Mouse (Mus musculus) myocyte (in vitro differentiated cells): Measurements from ENCODE around the gene Afg1l. TPM values are rescaled to one million over a fixed set of nuclear protein-coding genes. Genes with fewer than 3 reads are reported as not detected.
A peak's percentile ranks its signal among the peaks of the same experiment; 100 is the strongest.

Experiments
- H3K27me3 ChIP-seq: one replicate; pipeline ENCODE4 v1.6.1; 2011; ENCODE audit not compliant: control insufficient read depth, insufficient read depth, insufficient read length
- H3K36me3 ChIP-seq: one replicate; pipeline ENCODE4 v1.6.1; 2011; ENCODE audit not compliant: control insufficient read depth, insufficient read depth
- H3K4me2 ChIP-seq: one replicate; pipeline ENCODE4 v1.6.1; 2011; ENCODE audit warnings: low read depth, control low read depth
- H3K4me3 ChIP-seq: one replicate; pipeline ENCODE4 v1.5.1; 2011; ENCODE audit warnings: mild to moderate bottlenecking, control low read depth, moderate library complexity
- H3K79me2 ChIP-seq: one replicate; pipeline ENCODE4 v1.6.1; 2011; ENCODE audit not compliant: control insufficient read depth, insufficient read depth
- H3ac ChIP-seq: one replicate; pipeline ENCODE4 v1.6.1; 2011; ENCODE audit not compliant: control insufficient read depth, insufficient read length
- CEBPB ChIP-seq: IDR thresholded peaks from 2 replicates; pipeline ENCODE4 v1.6.1; 2011; ENCODE audit warnings: mild to moderate bottlenecking, moderate library complexity; ENCODE audit not compliant: poor library complexity, insufficient read depth, severe bottlenecking
- E2F4 ChIP-seq: IDR thresholded peaks from one replicate; pipeline ENCODE4 v1.6.1; 2011; ENCODE audit warnings: mild to moderate bottlenecking, control low read depth, moderate library complexity; ENCODE audit not compliant: insufficient read depth
- MAX ChIP-seq: IDR thresholded peaks from one replicate; pipeline ENCODE4 v1.6.1; 2011; ENCODE audit warnings: low read depth, mild to moderate bottlenecking, control low read depth
- MYOD1 ChIP-seq, 3 experiments: IDR thresholded peaks; one replicate each; pipeline ENCODE4 v1.6.1; 2011; ENCODE audit warnings: control low read depth in 2 of 3, low read depth in 2 of 3, mild to moderate bottlenecking in 2 of 3, moderate library complexity in 1 of 3; ENCODE audit not compliant: insufficient read length in 2 of 3, control insufficient read depth in 1 of 3
- MYOG ChIP-seq, 3 experiments: IDR thresholded peaks; one replicate each; pipeline ENCODE4 v1.6.1; 2011; ENCODE audit warnings: control low read depth in 2 of 3, low read depth in 2 of 3, mild to moderate bottlenecking in 2 of 3; ENCODE audit not compliant: insufficient read length in 2 of 3, control insufficient read depth in 1 of 3, insufficient read depth in 1 of 3
- POLR2A ChIP-seq: IDR thresholded peaks from one replicate; pipeline ENCODE4 v1.6.1; 2011; ENCODE audit warnings: low read depth, mild to moderate bottlenecking, control low read depth, moderate library complexity; ENCODE audit not compliant: insufficient read length
- POLR2AphosphoS2 ChIP-seq: IDR thresholded peaks from one replicate; pipeline ENCODE4 v1.6.1; 2011; ENCODE audit warnings: low read depth, control low read depth; ENCODE audit not compliant: insufficient read length
- REST ChIP-seq: IDR thresholded peaks from one replicate; pipeline ENCODE4 v1.6.1; 2011; ENCODE audit warnings: mild to moderate bottlenecking, control low read depth, moderate library complexity; ENCODE audit not compliant: insufficient read depth, insufficient read length
- SRF ChIP-seq: IDR thresholded peaks from one replicate; pipeline ENCODE4 v1.6.1; 2011; ENCODE audit warnings: low read depth; ENCODE audit not compliant: control insufficient read depth, insufficient read length
- TCF12 ChIP-seq: IDR thresholded peaks from one replicate; pipeline ENCODE4 v1.6.1; 2011; ENCODE audit warnings: mild to moderate bottlenecking, control low read depth; ENCODE audit not compliant: poor library complexity, insufficient read depth, severe bottlenecking
- TCF3 ChIP-seq: IDR thresholded peaks from one replicate; pipeline ENCODE4 v1.6.1; 2011; ENCODE audit warnings: low read depth, control low read depth; ENCODE audit not compliant: insufficient read length
- USF1 ChIP-seq: IDR thresholded peaks from one replicate; pipeline ENCODE4 v1.6.1; 2011; ENCODE audit warnings: low read depth, mild to moderate bottlenecking, control low read depth, moderate library complexity
- polyA plus RNA-seq: library from polyadenylated mRNA; unstranded; fragments of >200 nt; fragmentation: generic; extraction: Trizol; gene quantifications from one replicate; pipeline ENCODE4 v1.2.1, GENCODE M21; 2012; ENCODE audit warnings: missing spikeins

The Afg1l gene
- polyA plus RNA-seq, 1 experiment: 6.5 TPM

DNA sequence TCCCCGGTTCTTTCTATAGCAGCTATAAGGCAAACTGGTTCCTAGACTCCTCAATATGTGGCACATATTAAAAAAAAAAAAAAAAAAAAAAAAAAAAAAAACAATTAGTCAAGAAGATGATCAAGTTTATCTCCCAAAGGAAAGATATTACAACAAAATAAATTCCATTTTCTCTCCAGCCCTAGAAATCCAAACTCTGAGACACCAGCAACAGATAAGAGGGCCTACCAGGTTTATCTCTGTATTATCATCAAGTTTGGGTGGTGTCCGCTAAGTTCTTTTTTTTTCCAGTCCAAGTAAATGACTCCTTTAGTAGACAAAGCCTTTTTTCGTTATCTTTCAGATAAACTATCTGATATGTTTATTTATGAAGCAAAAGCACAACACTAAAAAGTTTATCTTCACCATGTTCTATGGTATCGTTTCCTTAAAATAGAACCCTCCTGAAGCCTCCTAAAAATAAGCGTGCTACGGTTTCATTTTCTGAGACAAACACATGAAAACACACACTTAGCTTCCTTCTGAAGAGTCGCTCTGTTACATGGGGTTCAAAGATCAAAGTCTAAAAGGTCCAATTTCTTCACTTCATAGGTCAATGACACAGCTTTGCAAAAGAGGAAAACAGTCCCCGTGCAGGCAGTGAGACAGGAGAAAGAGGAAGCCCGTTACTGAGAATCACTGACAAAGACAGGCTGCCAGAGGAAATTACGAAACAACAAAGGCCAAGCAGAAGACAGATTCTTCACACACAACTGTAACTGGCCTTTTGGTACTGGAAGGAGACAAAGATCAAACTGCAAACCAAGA lies 207.9 kb downstream of the Afg1l start:
- Histone ChIP-seq H3K79me2 (peaks cover 21% of the 10 kb centered on the region), H3K4me3 (no peak overlapping the region), H3K36me3 (peaks cover 12% of the 10 kb centered on the region), H3ac (no peak overlapping the region), H3K27me3 (no peaks in the 10 kb centered on the region), H3K4me2 (no peak overlapping the region)
- TF ChIP-seq USF1 (no peak), REST (no peak), E2F4 (no peak)

DNA sequence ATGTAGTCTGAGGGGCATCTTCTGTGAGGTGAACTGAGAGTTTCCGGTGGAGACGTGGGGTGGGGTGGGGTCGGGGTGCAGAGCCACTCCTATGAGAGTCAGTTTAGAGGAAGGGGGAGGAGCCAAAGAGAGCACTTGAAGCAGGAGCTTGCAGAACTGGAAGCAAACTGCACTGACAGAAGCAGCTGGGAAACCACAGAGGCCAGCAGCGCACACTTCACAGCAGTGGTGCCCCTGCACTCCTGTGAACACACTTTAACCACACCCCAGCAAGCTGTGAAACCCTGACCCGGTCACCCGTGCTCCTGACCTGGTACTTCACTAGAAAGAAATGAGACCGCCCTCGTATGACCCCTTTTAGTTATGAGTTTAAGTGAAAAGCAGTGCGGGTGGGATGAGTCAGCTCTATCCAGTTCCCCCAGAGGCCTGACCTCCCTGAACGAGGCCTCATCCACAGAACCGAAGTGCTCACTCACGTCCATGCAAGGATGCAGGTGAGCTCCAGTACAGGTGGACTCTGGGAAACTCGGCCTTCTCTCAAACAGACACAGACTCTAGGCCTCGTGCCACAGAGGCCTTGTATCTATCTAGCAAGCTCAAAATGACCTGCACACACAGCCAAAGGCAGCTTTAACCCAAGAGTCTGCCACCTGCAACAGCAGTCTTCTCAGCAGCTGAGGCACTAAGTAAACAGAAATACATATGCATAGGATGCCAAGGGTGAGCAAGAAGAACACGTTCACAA lies 208.9 kb downstream of the Afg1l start:
- Histone ChIP-seq H3K79me2 (peaks cover 21% of the 10 kb centered on the region), H3K4me3 (no peak overlapping the region), H3K36me3 (peaks cover 13% of the 10 kb centered on the region), H3ac (no peak overlapping the region), H3K4me2 (peak overlapping the region; percentile 43), H3K27me3 (no peaks in the 10 kb centered on the region)
- peak in 2 of 3 experiments; percentile 77 to 84 for TF ChIP-seq MYOD1 (IDR thresholded peaks at IDR 0.05; ENCODE audit: control insufficient read depth in 1 of 3, insufficient read length in 2 of 3, low read depth in 2 of 3)
- no peak for TF ChIP-seq TCF12
- peak in 1 of 3 experiments; percentile 54 for TF ChIP-seq MYOG (IDR thresholded peaks at IDR 0.05; ENCODE audit: control insufficient read depth in 1 of 3, insufficient read depth in 1 of 3, insufficient read length in 2 of 3, low read depth in 2 of 3)

DNA sequence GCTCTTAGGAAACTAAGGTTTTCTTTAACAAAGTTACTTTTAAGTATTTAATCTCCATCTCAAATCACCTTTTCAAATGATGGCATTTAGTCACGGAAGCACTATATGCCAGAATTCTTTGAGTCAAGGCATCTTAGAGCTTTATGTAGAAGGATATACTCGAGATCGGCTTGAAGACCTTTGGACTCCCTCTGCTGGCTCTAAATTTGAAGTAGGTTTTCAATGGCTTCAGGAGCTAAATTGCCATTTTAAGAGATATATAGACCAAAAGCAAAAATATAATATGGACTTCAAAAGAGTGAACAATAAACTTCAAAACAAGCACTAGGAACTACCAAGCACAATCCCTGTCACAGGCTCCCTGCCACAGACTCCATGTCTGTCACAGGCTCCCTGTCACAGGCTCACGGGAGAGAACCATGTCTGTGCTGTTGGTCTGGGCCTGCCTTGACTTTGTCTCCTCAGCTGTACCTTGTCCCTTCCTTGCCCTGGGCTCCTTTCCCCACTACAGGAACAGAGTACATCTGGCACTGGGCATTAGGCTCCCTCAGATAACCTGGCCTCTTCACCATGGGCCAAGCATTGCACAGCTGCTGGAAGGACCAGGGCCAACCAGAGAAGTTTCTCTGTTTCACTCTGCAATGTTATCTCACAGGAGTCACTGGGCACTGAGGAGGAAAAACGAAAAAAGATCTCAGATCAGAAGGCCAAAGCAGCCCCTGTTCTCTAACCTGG lies 210.4 kb downstream of the Afg1l start:
- TF ChIP-seq E2F4 (no peak), SRF (no peak), POLR2A (no peak), MYOD1 (IDR thresholded peaks at IDR 0.05; ENCODE audit: control insufficient read depth in 1 of 3, insufficient read length in 2 of 3, low read depth in 2 of 3) (no peak), CEBPB (no peak), USF1 (no peak), REST (no peak), TCF12 (no peak), POLR2AphosphoS2 (no peak), MAX (no peak), MYOG (IDR thresholded peaks at IDR 0.05; ENCODE audit: control insufficient read depth in 1 of 3, insufficient read depth in 1 of 3, insufficient read length in 2 of 3, low read depth in 2 of 3) (no peak), TCF3 (no peak)
- no peaks in the 10 kb centered on the region for H3K27me3 ChIP-seq

DNA sequence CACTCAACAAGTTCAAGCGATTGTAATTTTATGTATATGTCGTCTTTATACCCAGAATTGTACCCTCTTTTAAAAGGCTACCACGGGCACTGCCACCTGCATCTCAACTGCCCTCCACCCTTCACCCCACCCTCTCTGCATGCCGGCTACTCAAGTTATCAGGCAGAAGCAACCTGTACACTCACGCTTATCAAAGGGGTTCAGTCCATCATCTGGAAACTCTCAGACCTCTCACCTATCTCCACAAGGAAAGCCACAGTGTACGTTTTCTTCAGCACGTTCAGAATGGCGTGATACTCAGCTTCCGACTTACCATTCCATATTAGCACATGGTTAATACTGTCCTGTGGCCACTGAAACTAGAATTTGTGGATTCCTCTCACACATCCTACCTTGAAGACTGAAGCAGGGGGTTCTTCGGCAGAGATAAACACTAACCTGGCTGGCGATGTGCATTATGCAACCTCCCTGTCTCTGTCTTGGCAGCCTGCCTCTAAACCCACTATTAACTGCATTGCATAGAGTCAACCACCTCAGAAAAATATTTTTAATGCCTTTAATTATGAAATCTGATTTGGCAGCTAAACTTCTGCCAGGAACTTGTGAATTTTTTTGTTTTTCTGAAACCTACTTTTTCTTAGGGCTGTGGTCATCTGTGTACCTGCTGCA lies 213.2 kb downstream of the Afg1l start:
- Histone ChIP-seq H3K79me2 (peaks cover 17% of the 10 kb centered on the region), H3K4me2 (no peak overlapping the region), H3K4me3 (no peak overlapping the region), H3K27me3 (no peaks in the 10 kb centered on the region), H3ac (no peak overlapping the region), H3K36me3 (peaks cover 13% of the 10 kb centered on the region)
- TF ChIP-seq MYOD1 (IDR thresholded peaks at IDR 0.05; ENCODE audit: control insufficient read depth in 1 of 3, insufficient read length in 2 of 3, low read depth in 2 of 3): no peak
- TF ChIP-seq CEBPB: no peak
- TF ChIP-seq POLR2A: no peak
- TF ChIP-seq REST: no peak
- TF ChIP-seq E2F4: no peak
- no peak for TF ChIP-seq TCF12
- TF ChIP-seq MAX: no peak
- TF ChIP-seq TCF3: no peak
- TF ChIP-seq POLR2AphosphoS2: no peak
- no peak for TF ChIP-seq USF1
- TF ChIP-seq SRF: no peak
- TF ChIP-seq MYOG (IDR thresholded peaks at IDR 0.05; ENCODE audit: control insufficient read depth in 1 of 3, insufficient read depth in 1 of 3, insufficient read length in 2 of 3, low read depth in 2 of 3): no peak

More for the DNA sequence above, 210.4 kb downstream of the Afg1l start:
- Histone ChIP-seq H3K4me3 (no peak overlapping the region), H3K36me3 (peaks cover 13% of the 10 kb centered on the region), H3ac (no peak overlapping the region), H3K79me2 (peaks cover 21% of the 10 kb centered on the region), H3K4me2 (no peak overlapping the region)
